In genomic region chr11:120959564-120959963, GRCm38 (mm10) we compare ENCODE assay signal across 14 mouse cellular contexts. TPM values are rescaled to one million over a fixed set of nuclear protein-coding genes. Genes with fewer than 3 reads are reported as not detected.
DNase-seq lines count a peak whose midpoint lies in the region; ATAC-seq and TF ChIP-seq lines count a peak whose summit lies in the region.
"Had no signal": no experiment of that assay in that cellular context is flagged by ENCODE, and none has a peak within 500 bp of the region (broad histone marks: within the 10 kb centered on the region; RNA-seq: fewer than 3 reads in every experiment).

No protein-coding gene starts in this region.

- no peak overlapping the region for H3K9ac ChIP-seq in hindbrain, embryonic 16.5 days (ENCODE audit: low read depth, low read length)
- H3K9ac ChIP-seq: midbrain, embryonic 15.5 days had no signal

- no peaks in the 10 kb centered on the region for H3K9me3 ChIP-seq in hindbrain, embryonic 10.5 days
- H3K9me3 ChIP-seq in hindbrain, embryonic 16.5 days (ENCODE audit: control insufficient read depth, low read length), result no peaks in the 10 kb centered on the region
- H3K9me3 ChIP-seq: midbrain, embryonic 15.5 days had no signal

- H3K4me3 ChIP-seq in gastrocnemius, adult 2 months, result no peak overlapping the region
- 0 out of 2 replicates have a peak overlapping the region, but pooled peaks have one; percentile 4 for H3K4me3 ChIP-seq in hindbrain, embryonic 10.5 days
- no peak overlapping the region for H3K4me3 ChIP-seq in hindbrain, embryonic 16.5 days (ENCODE audit: low read length)
- H3K4me3 ChIP-seq: midbrain, embryonic 15.5 days had no signal

- intact Hi-C loops in gastrocnemius, adult 2 months (cut with DNase I), result no loop called here
- intact Hi-C loops in gastrocnemius, postnatal 14 days (cut with DNase I; ENCODE audit: low total_unique reads), result no loop called here

- no peak for TF ChIP-seq CTCF in gastrocnemius, adult 2 months (IDR thresholded peaks at IDR 0.05)

- H3K27me3 ChIP-seq in hindbrain, embryonic 10.5 days (ENCODE audit: insufficient read depth, poor library complexity, severe bottlenecking), result no peaks in the 10 kb centered on the region
- no peaks in the 10 kb centered on the region for H3K27me3 ChIP-seq in hindbrain, embryonic 16.5 days (replicated peaks; ENCODE audit: control insufficient read depth, insufficient read depth, low read length)
- H3K27me3 ChIP-seq: midbrain, embryonic 15.5 days had no signal

- peaks cover 18% of the 10 kb centered on the region for H3K4me1 ChIP-seq in hindbrain, embryonic 10.5 days (replicated peaks)
- no peaks in the 10 kb centered on the region for H3K4me1 ChIP-seq in hindbrain, embryonic 16.5 days (ENCODE audit: control insufficient read depth, insufficient read depth, low read depth, low read length)
- H3K4me1 ChIP-seq: midbrain, embryonic 15.5 days had no signal

- WGBS in hindbrain, embryonic 10.5 days, result 72% methylated on average over 3 of the region's 3 CpGs
- WGBS in hindbrain, embryonic 16.5 days, result 81% methylated on average over 3 of the region's 3 CpGs

- H3K27ac ChIP-seq in gastrocnemius, adult 2 months, result 0 out of 2 replicates have a peak overlapping the region, but pooled peaks have one; percentile 97
- H3K27ac ChIP-seq in hindbrain, embryonic 10.5 days, result no peak overlapping the region
- H3K27ac ChIP-seq in hindbrain, embryonic 16.5 days (ENCODE audit: low read depth, low read length), result no peak overlapping the region
- H3K27ac ChIP-seq: midbrain, embryonic 15.5 days had no signal

- DNase-seq in gastrocnemius, adult 2 months, result no peak
- DNase-seq in gastrocnemius, postnatal 14 days, result no peak
- no peak for DNase-seq in hindbrain, embryonic 10.5 days (ENCODE audit: low spot score)
- peak; percentile 52 for DNase-seq in thymus, postnatal 4 days
- no peak for DNase-seq in thymus, postnatal 36 days
- no peak for DNase-seq in adrenal gland, postnatal 36 days
- DNase-seq: adrenal gland, postnatal 25 days; cerebellum, adult 8-10 months; left cerebral cortex, postnatal 4 days; lung, adult 18-20 months had no signal

- H3K36me3 ChIP-seq in hindbrain, embryonic 10.5 days, result peaks cover 100% of the 10 kb centered on the region
- peaks cover 39% of the 10 kb centered on the region for H3K36me3 ChIP-seq in hindbrain, embryonic 16.5 days (ENCODE audit: control insufficient read depth, insufficient read depth, low read length)

- no peak overlapping the region for H3K4me2 ChIP-seq in hindbrain, embryonic 16.5 days (ENCODE audit: low read length)
- H3K4me2 ChIP-seq: midbrain, embryonic 15.5 days had no signal

- ATAC-seq in hindbrain, embryonic 16.5 days, result no peak
- ATAC-seq in megakaryocyte-erythroid progenitor cell, adult 5-6 weeks (replicated peaks; ENCODE audit: low FRiP score, low TSS enrichment, poor library complexity, severe bottlenecking), result peak; percentile 37
- ATAC-seq: intestine, embryonic 16.5 days; midbrain, embryonic 15.5 days had no signal

RNA-seq across cellular contexts. Expression of gene Slc16a3, which starts 11.3 kb away (rescaled TPM):
- total RNA-seq in gastrocnemius, adult 2 months (2021), result 100 to 1,000 TPM; 295 to 479 TPM
- 100 to 1,000 TPM; 272 to 355 TPM for total RNA-seq in gastrocnemius, postnatal 14 days (2021)
- polyA plus RNA-seq in hindbrain, embryonic 10.5 days (2016; fragmentation: Nextera tagmentation; extraction: Ambion mirVana), result 111 and 204 TPM in 2 replicates
- polyA plus RNA-seq in hindbrain, embryonic 16.5 days (2015; fragmentation: Nextera tagmentation; extraction: Ambion mirVana), result 11.5 and 15.2 TPM in 2 replicates
- total RNA-seq in megakaryocyte-erythroid progenitor cell, adult 5-6 weeks (2014; fragmentation: Nextera tagmentation), result 0.15 and 1.9 TPM in 2 replicates
- 2.1 and 3.2 TPM in 2 replicates for total RNA-seq in megakaryocyte-erythroid progenitor cell, adult 5-6 weeks (2017)
- 1 to 10 TPM in 1 of 2 experiments, under 1 TPM in 1; 0.89 to 2.1 TPM for total RNA-seq in adrenal gland, postnatal 36 days (2021)

RNA-seq across cellular contexts. Expression of gene Ccdc57, which starts 26.9 kb away (rescaled TPM):
- 1 to 10 TPM; 3.4 to 3.6 TPM for total RNA-seq in gastrocnemius, adult 2 months (2021)
- 1 to 10 TPM; 2.3 to 2.8 TPM for total RNA-seq in gastrocnemius, postnatal 14 days (2021)
- 6.1 and 6.4 TPM in 2 replicates for polyA plus RNA-seq in hindbrain, embryonic 10.5 days (2016; fragmentation: Nextera tagmentation; extraction: Ambion mirVana)
- polyA plus RNA-seq in hindbrain, embryonic 16.5 days (2015; fragmentation: Nextera tagmentation; extraction: Ambion mirVana), result 6.3 and 6.7 TPM in 2 replicates
- 9.0 and 14.0 TPM in 2 replicates for total RNA-seq in megakaryocyte-erythroid progenitor cell, adult 5-6 weeks (2014; fragmentation: Nextera tagmentation)
- total RNA-seq in megakaryocyte-erythroid progenitor cell, adult 5-6 weeks (2017), result 6.4 and 6.8 TPM in 2 replicates
- 10 to 100 TPM; 10.6 to 22.0 TPM for total RNA-seq in adrenal gland, postnatal 36 days (2021)

RNA-seq across cellular contexts. Expression of gene Csnk1d, which starts 31.6 kb away (rescaled TPM):
- 10 to 100 TPM; 50.0 to 53.7 TPM for total RNA-seq in gastrocnemius, adult 2 months (2021)
- 10 to 100 TPM; 50.2 to 56.9 TPM for total RNA-seq in gastrocnemius, postnatal 14 days (2021)
- 124 and 134 TPM in 2 replicates for polyA plus RNA-seq in hindbrain, embryonic 10.5 days (2016; fragmentation: Nextera tagmentation; extraction: Ambion mirVana)
- 124 and 141 TPM in 2 replicates for polyA plus RNA-seq in hindbrain, embryonic 16.5 days (2015; fragmentation: Nextera tagmentation; extraction: Ambion mirVana)
- total RNA-seq in megakaryocyte-erythroid progenitor cell, adult 5-6 weeks (2014; fragmentation: Nextera tagmentation), result 64.0 and 86.0 TPM in 2 replicates
- 109 and 132 TPM in 2 replicates for total RNA-seq in megakaryocyte-erythroid progenitor cell, adult 5-6 weeks (2017)
- total RNA-seq in adrenal gland, postnatal 36 days (2021), result 100 to 1,000 TPM; 126 to 127 TPM

Comparison
In these comparisons a context has a peak if more than half of its experiments do, and no peak if none do; other contexts are left out.
1. RNA of gene Slc16a3, which starts 11.3 kb away (total RNA-seq): 295 to 479 TPM in gastrocnemius, adult 2 months and 272 to 355 TPM in gastrocnemius, postnatal 14 days; 0.89 to 2.1 TPM in adrenal gland, postnatal 36 days and 0.15 to 3.2 TPM in megakaryocyte-erythroid progenitor cell, adult 5-6 weeks; every median in the first group is over 10 times any median in the second.